Mouse (Mus musculus) forebrain, embryonic 15.5 days (tissue): ENCODE measurements at regions not wholly inside any gene's neighbourhood (a gene's known extent, or its start where the extent isn't known, plus 50 kb on each side); places are given as distances from the start of the nearest gene placed in this dataset.

Source experiments
- ATAC-seq: fragments of 200-750 bp; cut with Nextera tagmentation; replicated peaks from 2 replicates; pipeline ENCODE4 v1.8.0; 2017; ENCODE audit warnings: mild to moderate bottlenecking, moderate TSS enrichment, moderate library complexity
- H3K27ac ChIP-seq: fragments of 300-500 bp; sonication (generic); replicated peaks from 2 replicates; pipeline ENCODE4 v1.5.1; 2015; ENCODE audit warnings: mild to moderate bottlenecking, inconsistent platforms
- H3K27me3 ChIP-seq: fragments of 300-500 bp; sonication (generic); 2 replicates; pipeline ENCODE4 v1.6.1; 2015; ENCODE audit warnings: inconsistent platforms
- H3K36me3 ChIP-seq: fragments of 300-500 bp; sonication (generic); 2 replicates; pipeline ENCODE4 v1.6.1; 2015; ENCODE audit warnings: mild to moderate bottlenecking, inconsistent platforms
- H3K4me1 ChIP-seq: fragments of 300-500 bp; sonication (generic); 2 replicates; pipeline ENCODE4 v1.6.1; 2015; ENCODE audit warnings: inconsistent platforms
- H3K4me2 ChIP-seq: fragments of 300-500 bp; sonication (generic); replicated peaks from 2 replicates; pipeline ENCODE4 v1.6.1; 2015; ENCODE audit warnings: mild to moderate bottlenecking, inconsistent platforms
- H3K4me3 ChIP-seq: fragments of 300-500 bp; sonication (generic); 2 replicates; pipeline ENCODE4 v1.5.1; 2015; ENCODE audit warnings: mild to moderate bottlenecking, inconsistent platforms
- H3K9ac ChIP-seq: fragments of 300-500 bp; sonication (generic); replicated peaks from 2 replicates; pipeline ENCODE4 v1.6.1; 2015; ENCODE audit warnings: mild to moderate bottlenecking, inconsistent platforms
- H3K9me3 ChIP-seq: fragments of 300-500 bp; sonication (generic); 2 replicates; pipeline ENCODE4 v1.6.1; 2016; ENCODE audit warnings: inconsistent platforms
- WGBS: fragments of 180-500 bp; shearing (Covaris S2); methylation state at CpG from one replicate; pipeline ENCODE4 v1.1.7; 2015; ENCODE audit warnings: mixed read lengths; 5-methylcytosine and 5-hydroxymethylcytosine counted together

GRCm38 (mm10) chr3:56668829-56669228, 485.3 kb upstream of the Nbea start:
- Histone ChIP-seq H3K4me3 (no peak overlapping the region), H3K4me1 (no peaks in the 10 kb centered on the region), H3K9ac (no peak overlapping the region), H3K9me3 (no peaks in the 10 kb centered on the region), H3K4me2 (no peak overlapping the region), H3K27ac (no peak overlapping the region), H3K36me3 (no peaks in the 10 kb centered on the region), H3K27me3 (peaks cover 11% of the 10 kb centered on the region; the same call in 1 of the 2 replicates)
- peak; percentile 78 for ATAC-seq
- WGBS, result 2% methylated on average over 3 of the region's 3 CpGs

DNA sequence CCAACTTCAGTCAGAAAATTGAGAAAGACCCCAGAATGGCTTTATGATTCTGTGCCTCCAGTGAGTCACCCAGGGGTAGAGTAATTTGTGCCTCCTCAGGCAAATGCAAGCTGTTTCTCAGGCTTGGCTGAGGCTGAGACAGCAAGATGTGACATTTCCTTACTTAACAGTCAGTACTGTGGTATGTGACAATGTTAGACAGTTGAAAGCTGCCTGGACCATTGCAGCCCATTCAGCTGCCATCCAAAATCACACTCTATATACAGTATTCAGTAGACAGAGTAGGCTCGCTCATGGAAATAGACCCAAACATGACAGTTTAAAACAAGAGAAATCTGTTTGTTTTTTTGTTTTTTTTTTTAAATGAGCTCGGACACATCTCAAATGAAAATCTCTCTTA, 477.1 kb upstream of the Nbea start:
- 92% methylated on average over 2 of the region's 2 CpGs for WGBS
- H3K27me3 ChIP-seq, result peaks cover 11% of the 10 kb centered on the region; the same call in 1 of the 2 replicates
- H3K9me3 ChIP-seq, result no peaks in the 10 kb centered on the region
- H3K4me3 ChIP-seq, result no peak overlapping the region
- H3K27ac ChIP-seq, result no peak overlapping the region
- no peak overlapping the region for H3K4me2 ChIP-seq
- no peaks in the 10 kb centered on the region for H3K4me1 ChIP-seq
- H3K9ac ChIP-seq, result no peak overlapping the region
- no peaks in the 10 kb centered on the region for H3K36me3 ChIP-seq
- ATAC-seq, result no peak

DNA sequence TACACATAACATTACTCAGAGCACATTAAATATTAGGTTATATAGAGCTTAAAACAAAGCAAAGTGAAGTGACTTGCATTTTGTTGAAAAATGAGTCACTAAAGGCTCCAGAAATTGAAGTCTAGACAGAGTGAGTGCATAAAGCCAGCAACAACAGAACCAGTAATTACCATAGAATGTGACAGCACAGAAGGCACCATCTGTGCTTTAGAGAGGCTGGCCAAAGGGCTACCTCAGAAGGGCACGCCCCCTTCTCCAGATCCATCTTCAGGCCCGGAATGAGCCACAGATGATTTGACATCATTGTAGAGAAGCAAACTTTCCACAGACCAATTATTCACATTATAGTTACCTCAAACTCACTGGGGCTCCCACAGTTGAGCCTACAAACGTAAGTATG, 463.8 kb upstream of the Nbea start:
- Histone ChIP-seq H3K4me2 (no peak overlapping the region), H3K9ac (no peak overlapping the region), H3K27ac (no peak overlapping the region), H3K9me3 (no peaks in the 10 kb centered on the region), H3K36me3 (no peaks in the 10 kb centered on the region), H3K4me1 (no peaks in the 10 kb centered on the region), H3K27me3 (no peaks in the 10 kb centered on the region), H3K4me3 (no peak overlapping the region)
- no peak for ATAC-seq
- 76% methylated on average over 3 of the region's 3 CpGs for WGBS
